Mouse (Mus musculus) cortical plate, adult 2 months (tissue): Measurements from ENCODE around the gene Acmsd. TPM values are rescaled to one million over a fixed set of nuclear protein-coding genes. Genes with fewer than 3 reads are reported as not detected.
"Not testable (repeated sequence)": the region's sequence is repeated elsewhere in the genome, so short reads cannot be mapped to it uniquely, and the experiment has no call there.

ENCODE experiments used
- H3K27ac ChIP-seq: fragments of 200-500 bp; 2 replicates; pipeline ENCODE4 v1.5.1; 2012; ENCODE audit warnings: low read length, control low read depth, inconsistent platforms; ENCODE audit not compliant: insufficient read depth
- H3K4me1 ChIP-seq: fragments of 200-500 bp; 2 replicates; pipeline ENCODE4 v1.6.1; 2011; ENCODE audit warnings: low read length; ENCODE audit not compliant: control insufficient read depth, insufficient read depth
- H3K4me3 ChIP-seq: fragments of 200-500 bp; 2 replicates; pipeline ENCODE4 v1.5.1; 2011; ENCODE audit warnings: mild to moderate bottlenecking, low read length, control low read depth; ENCODE audit not compliant: insufficient read depth
- CTCF ChIP-seq: fragments of 200-500 bp; IDR thresholded peaks from 2 replicates; pipeline ENCODE4 v1.5.1; 2011; ENCODE audit warnings: mild to moderate bottlenecking, control low read depth, low read length; ENCODE audit not compliant: insufficient read depth; ENCODE audit errors: extremely low read depth
- POLR2A ChIP-seq: fragments of 200-500 bp; IDR thresholded peaks from 2 replicates; pipeline ENCODE4 v1.6.1; 2011; ENCODE audit warnings: mild to moderate bottlenecking, low read length, control low read depth; ENCODE audit not compliant: insufficient read depth; ENCODE audit errors: extremely low read depth
- polyA plus RNA-seq: library from polyadenylated mRNA; depleted of rRNA; stranded (reverse); fragments of >200 nt; gene quantifications from 2 replicates; pipeline ENCODE4 v1.2.3, GENCODE M21; 2012

Gene Acmsd
- polyA plus RNA-seq, 1 experiment: 0.06 TPM

- no peaks in the 10 kb centered on the region for H3K4me1 ChIP-seq
- no peak overlapping the region for H3K4me3 ChIP-seq
- no peak overlapping the region for H3K27ac ChIP-seq
- no peak for TF ChIP-seq CTCF
- TF ChIP-seq POLR2A: no peak
These were observed 21.3 kb downstream of the Acmsd start for GRCm38 (mm10) chr1:127750401-127751102.

GRCm38 (mm10) chr1:127755806-127756205, 26.6 kb downstream of the Acmsd start:
- Histone ChIP-seq H3K4me3 (no peak overlapping the region), H3K27ac (no peak overlapping the region), H3K4me1 (no peaks in the 10 kb centered on the region)
- TF ChIP-seq CTCF (no peak), POLR2A (no peak)

- Histone ChIP-seq H3K4me1 (no peaks in the 10 kb centered on the region), H3K4me3 (no peak overlapping the region), H3K27ac (no peak overlapping the region)
- no peak for TF ChIP-seq POLR2A
- no peak for TF ChIP-seq CTCF
These were observed 27.3 kb downstream of the Acmsd start for GRCm38 (mm10) chr1:127756331-127757163.

- not testable (repeated sequence) for H3K27ac ChIP-seq, H3K4me3 ChIP-seq, H3K4me1 ChIP-seq
These were observed 27.9 kb downstream of the Acmsd start for GRCm38 (mm10) chr1:127757164-127757545.

- 0 out of 2 replicates have a peak, but pooled peaks have one; percentile 17 for TF ChIP-seq CTCF
- no peak for TF ChIP-seq POLR2A
These were observed 36.3 kb downstream of the Acmsd start for GRCm38 (mm10) chr1:127765468-127765867.

GRCm38 (mm10) chr1:127766741-127767140, 37.5 kb downstream of the Acmsd start:
- no peak overlapping the region for H3K4me3 ChIP-seq
- no peak for TF ChIP-seq CTCF
- no peak for TF ChIP-seq POLR2A
- H3K27ac ChIP-seq: no peak overlapping the region
- H3K4me1 ChIP-seq: no peaks in the 10 kb centered on the region

More at GRCm38 (mm10) chr1:127765468-127765867, 36.3 kb downstream of the Acmsd start:
- Histone ChIP-seq H3K4me1 (no peaks in the 10 kb centered on the region), H3K27ac (no peak overlapping the region), H3K4me3 (no peak overlapping the region)

- Histone ChIP-seq H3K4me3 (peak overlapping the region; percentile 93), H3K27ac (no peak overlapping the region), H3K4me1 (peaks cover 2% of the 10 kb centered on the region; the same call in 1 of the 2 replicates)
- TF ChIP-seq POLR2A (no peak), CTCF (no peak)
These were observed 44.1 kb downstream of the Acmsd start for GRCm38 (mm10) chr1:127773198-127773802.

GRCm38 (mm10) chr1:127773803-127774500, 44.7 kb downstream of the Acmsd start, which contains the start of gene Ccnt2:
TSS of gene Ccnt2 (plus strand) at chr1:127774164.
- H3K27ac ChIP-seq: peak within 1 kb of the TSS; percentile 91
- H3K4me1 ChIP-seq: peaks cover 2% of the 10 kb centered on the region; the same call in 1 of the 2 replicates
- no peak for TF ChIP-seq CTCF
- TF ChIP-seq POLR2A: peak; percentile 83
- H3K4me3 ChIP-seq: peak within 1 kb of the TSS; percentile 93

GRCm38 (mm10) chr1:127774501-127774880, 45.3 kb downstream of the Acmsd start:
- Histone ChIP-seq H3K4me1 (peaks cover 2% of the 10 kb centered on the region; the same call in 1 of the 2 replicates), H3K27ac (peak overlapping the region; percentile 91), H3K4me3 (peak overlapping the region; percentile 93)
- TF ChIP-seq POLR2A (no peak), CTCF (no peak)
